Mouse (Mus musculus) kidney, postnatal 0 days (tissue): ENCODE measurements around the gene Ubc. TPM values are rescaled to one million over a fixed set of nuclear protein-coding genes. Genes with fewer than 3 reads are reported as not detected.

Source experiments
- ATAC-seq: fragments of 200-750 bp; cut with Nextera tagmentation; replicated peaks from 2 replicates; pipeline ENCODE4 v1.8.0; 2017; ENCODE audit warnings: low read depth, moderate number of reproducible peaks, moderate TSS enrichment, moderate library complexity; ENCODE audit not compliant: low FRiP score
- DNase-seq: peaks from one replicate; pipeline ENCODE4 v3.0.0-alpha.2; 2016; ENCODE audit warnings: low spot score
- H3K27ac ChIP-seq: fragments of 300-500 bp; sonication (generic); 2 replicates; pipeline ENCODE4 v1.5.1; 2014; ENCODE audit warnings: mild to moderate bottlenecking
- H3K27me3 ChIP-seq: fragments of 300-500 bp; sonication (generic); 2 replicates; pipeline ENCODE4 v1.6.1; 2014; ENCODE audit warnings: low read length, mixed read lengths; ENCODE audit not compliant: insufficient read depth
- H3K36me3 ChIP-seq: fragments of 300-500 bp; sonication (generic); 2 replicates; pipeline ENCODE4 v1.6.1; 2014; ENCODE audit warnings: low read length, mixed read lengths; ENCODE audit not compliant: insufficient read depth
- H3K4me1 ChIP-seq: fragments of 300-500 bp; sonication (generic); replicated peaks from 2 replicates; pipeline ENCODE4 v1.6.1; 2014; ENCODE audit warnings: antibody characterized with exemption, low read length, mixed read lengths; ENCODE audit not compliant: insufficient read depth
- H3K4me2 ChIP-seq: fragments of 300-500 bp; sonication (generic); 2 replicates; pipeline ENCODE4 v1.6.1; 2014; ENCODE audit warnings: mild to moderate bottlenecking, low read length, moderate library complexity, mixed read lengths
- H3K4me3 ChIP-seq: fragments of 300-500 bp; sonication (generic); replicated peaks from 2 replicates; pipeline ENCODE4 v1.5.1; 2014; ENCODE audit warnings: low read depth, low read length
- H3K9ac ChIP-seq: fragments of 300-500 bp; sonication (generic); 2 replicates; pipeline ENCODE4 v1.6.1; 2014; ENCODE audit warnings: low read depth, low read length
- H3K9me3 ChIP-seq: fragments of 300-500 bp; sonication (generic); replicated peaks from 2 replicates; pipeline ENCODE4 v1.6.1; 2016; ENCODE audit warnings: low read length, inconsistent platforms, mixed read lengths
- CTCF ChIP-seq: IDR thresholded peaks from 2 replicates; pipeline ENCODE4 v1.5.1; 2016; ENCODE audit warnings: antibody characterized with exemption, low read depth, mild to moderate bottlenecking, moderate library complexity
- WGBS: fragments of 180-500 bp; shearing (Covaris S2); extraction: QIAGEN DNeasy Blood & Tissue Kit; methylation state at CpG from one replicate; pipeline ENCODE4 v1.1.7; 2014; 5-methylcytosine and 5-hydroxymethylcytosine counted together
- polyA plus RNA-seq: library from polyadenylated mRNA; unstranded; fragments of >200 nt; fragmentation: Nextera tagmentation; extraction: Ambion mirVana; gene quantifications from 2 replicates; pipeline ENCODE4 v1.2.1, GENCODE M21; 2015

Gene Ubc
- polyA plus RNA-seq, 1 experiment from 2014 or later, result 702 TPM

- ATAC-seq, result no peak
- Histone ChIP-seq H3K27me3 (no peaks in the 10 kb centered on the region), H3K4me1 (no peaks in the 10 kb centered on the region), H3K4me2 (no peak overlapping the region), H3K9ac (no peak overlapping the region), H3K36me3 (no peaks in the 10 kb centered on the region), H3K4me3 (no peak overlapping the region), H3K9me3 (no peaks in the 10 kb centered on the region), H3K27ac (no peak overlapping the region)
- TF ChIP-seq CTCF, result no peak
- WGBS, result 73% methylated on average over 7 of the region's 7 CpGs
- DNase-seq, result no peak
These were observed 41.9 kb downstream of the Ubc start for GRCm38 (mm10) chr5:125348067-125348466.

DNA sequence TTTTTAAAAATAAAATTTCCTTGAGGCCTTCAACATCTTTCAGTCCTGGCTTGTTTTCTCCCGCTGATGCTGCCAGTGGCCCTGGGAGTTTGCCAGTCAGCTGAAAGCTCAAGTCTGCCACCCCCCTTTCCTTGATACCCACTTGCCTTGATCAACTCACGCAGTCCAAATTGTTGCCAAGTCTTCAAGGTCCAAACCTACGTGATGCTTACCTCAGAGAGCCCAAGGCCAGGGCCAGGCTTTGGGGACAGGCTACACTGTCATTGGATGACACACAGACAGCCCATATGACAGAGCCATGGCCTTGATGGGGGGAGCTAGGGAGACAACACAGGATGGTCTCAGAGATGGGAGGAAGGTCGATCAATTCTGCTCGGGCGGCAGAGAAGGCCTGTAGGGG is 45.7 kb downstream of the Ubc start:
- Histone ChIP-seq H3K4me3 (no peak overlapping the region), H3K4me2 (no peak overlapping the region), H3K27me3 (no peaks in the 10 kb centered on the region), H3K36me3 (no peaks in the 10 kb centered on the region), H3K4me1 (peaks cover 5% of the 10 kb centered on the region; the same call in 1 of the 2 replicates), H3K9me3 (no peaks in the 10 kb centered on the region), H3K27ac (no peak overlapping the region), H3K9ac (no peak overlapping the region)
- ATAC-seq (no peak), DNase-seq (no peak)
- 97% methylated on average over 6 of the region's 6 CpGs for WGBS
- no peak for TF ChIP-seq CTCF

GRCm38 (mm10) chr5:125341459-125342090 is 48.4 kb downstream of the Ubc start:
- TF ChIP-seq CTCF, result no peak
- H3K4me3 ChIP-seq, result peak overlapping the region; percentile 53
- ATAC-seq (no peak), DNase-seq (no peak)
- no peaks in the 10 kb centered on the region for H3K27me3 ChIP-seq
- peak overlapping the region; percentile 68 for H3K4me2 ChIP-seq
- H3K9ac ChIP-seq, result peak overlapping the region; percentile 63
- H3K36me3 ChIP-seq, result no peaks in the 10 kb centered on the region
- H3K27ac ChIP-seq, result no peak overlapping the region
- no peaks in the 10 kb centered on the region for H3K9me3 ChIP-seq
- 53% methylated on average over 14 of the region's 14 CpGs for WGBS
- H3K4me1 ChIP-seq, result peaks cover 11% of the 10 kb centered on the region; the same call in 1 of the 2 replicates

DNA sequence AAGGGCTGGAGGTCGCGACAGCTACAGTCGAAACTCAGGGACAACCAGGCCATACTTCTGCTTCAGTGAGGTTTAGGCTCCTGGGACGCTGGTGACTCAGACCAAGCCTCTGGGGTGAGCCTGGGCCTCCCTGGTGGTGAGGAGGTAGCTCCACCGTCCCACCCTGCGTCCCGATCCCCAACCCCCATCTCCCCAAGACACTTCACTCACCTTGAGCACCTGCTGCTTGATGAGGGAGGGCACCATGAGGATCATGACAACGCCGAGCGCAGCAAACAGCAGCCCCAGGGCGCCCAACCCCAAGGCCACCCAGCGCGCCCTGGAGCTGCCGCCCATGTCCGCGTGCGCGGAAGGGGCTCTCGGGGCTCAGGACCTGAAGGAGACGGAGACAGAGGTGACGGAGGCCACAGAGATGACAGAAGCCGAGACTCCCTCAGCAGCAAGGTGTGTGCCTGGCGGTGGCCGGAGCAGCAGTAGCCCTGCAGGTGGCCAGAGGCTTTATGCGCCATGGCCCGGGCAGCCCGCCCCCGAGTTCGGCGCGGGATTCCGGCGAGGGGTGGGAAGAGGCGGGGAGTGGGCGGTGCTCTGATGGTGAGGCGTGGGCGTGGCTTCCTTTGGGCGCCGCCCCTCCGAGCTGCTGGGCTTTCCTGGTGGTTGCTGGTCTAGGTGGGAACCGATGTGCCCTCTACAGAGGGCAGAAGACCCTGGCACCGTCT is 49.3 kb downstream of the Ubc start, which contains the start of gene Scarb1:
Gene Scarb1, minus strand, starts transcription at position 548 of the 716 bp plus-strand sequence.
- under 1% methylated on average over 42 of the region's 42 CpGs for WGBS
- ATAC-seq (peak; percentile 81), DNase-seq (peak; percentile 92)
- H3K4me1 ChIP-seq, result peaks cover 13% of the 10 kb centered on the region; the same call in 1 of the 2 replicates
- H3K9me3 ChIP-seq, result no peaks in the 10 kb centered on the region
- H3K27me3 ChIP-seq, result no peaks in the 10 kb centered on the region
- H3K9ac ChIP-seq, result peak within 1 kb of the TSS; percentile 63
- no peaks in the 10 kb centered on the region for H3K36me3 ChIP-seq
- peak within 1 kb of the TSS; percentile 68 for H3K4me2 ChIP-seq
- H3K27ac ChIP-seq, result peak within 1 kb of the TSS; percentile 54
- peak within 1 kb of the TSS; percentile 53 for H3K4me3 ChIP-seq
- peak; percentile 19; the same call in 1 of the 2 replicates for TF ChIP-seq CTCF

- 3% methylated on average over 25 of the region's 25 CpGs for WGBS
- 0 out of 2 replicates have a peak, but pooled peaks have one; percentile 21 for ATAC-seq
- peak overlapping the region; percentile 53 for H3K4me3 ChIP-seq
- no peaks in the 10 kb centered on the region for H3K36me3 ChIP-seq
- peak overlapping the region; percentile 54 for H3K27ac ChIP-seq
- peak overlapping the region; percentile 68 for H3K4me2 ChIP-seq
- TF ChIP-seq CTCF, result no peak
- H3K4me1 ChIP-seq, result peaks cover 13% of the 10 kb centered on the region; the same call in 1 of the 2 replicates
- no peaks in the 10 kb centered on the region for H3K9me3 ChIP-seq
- DNase-seq, result peak; percentile 53
- no peaks in the 10 kb centered on the region for H3K27me3 ChIP-seq
- peak overlapping the region; percentile 63 for H3K9ac ChIP-seq
These were observed 50.0 kb downstream of the Ubc start for GRCm38 (mm10) chr5:125339851-125340531.
